Mouse (Mus musculus): ENCODE results near the gene Dctn5. TPM values are rescaled to one million over a fixed set of nuclear protein-coding genes. Genes with fewer than 3 reads are reported as not detected.
A peak's percentile ranks its signal among the peaks of the same experiment; 100 is the strongest.

The Dctn5 gene
- total and polyA plus RNA-seq, 3 experiments, result 25.3 to 40.5 (median 26.1) TPM

DNA sequence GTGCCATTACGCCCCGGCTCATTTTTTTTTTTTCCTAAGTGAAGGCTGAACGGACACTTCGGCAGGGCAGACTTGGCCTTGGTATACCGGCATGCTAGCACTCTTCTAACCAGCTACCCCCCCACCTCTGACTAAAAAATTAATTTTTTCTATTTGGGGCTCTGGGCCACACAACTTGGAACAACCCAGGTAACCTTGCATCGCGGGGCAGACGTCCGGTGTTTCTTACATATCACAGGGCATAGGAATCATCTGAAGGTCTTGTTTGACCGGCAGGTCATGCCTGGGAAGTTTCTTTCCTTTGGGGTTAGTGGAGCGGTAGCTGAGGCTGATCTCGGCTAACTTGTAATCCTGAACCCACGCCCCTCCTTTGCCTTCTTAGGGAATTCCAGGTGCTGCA is 25.6 kb downstream of the Dctn5 start:
- no peak for DNase-seq
- Histone ChIP-seq H3K4me3 (peak overlapping the region; percentile 64), H3K27ac (no peak overlapping the region; the same call in 1 of the 2 replicates), H3K79me2 (replicated peaks; ENCODE audit: control insufficient read depth, insufficient read depth, low read length) (no peaks in the 10 kb centered on the region), H3K4me1 (ENCODE audit: control insufficient read depth, insufficient read depth, low read length) (no peaks in the 10 kb centered on the region), H3K27me3 (ENCODE audit: control insufficient read depth, insufficient read depth, low read length) (no peaks in the 10 kb centered on the region), H3K9ac (ENCODE audit: low read depth, low read length) (peak overlapping the region; percentile 47), H3K36me3 (ENCODE audit: control insufficient read depth, insufficient read depth, low read length) (no peaks in the 10 kb centered on the region)
- intact Hi-C loops (cut with DNase I), result loop anchor here (2.0 kb wide), 1 partner anchor 24 kb away; no protein-coding TSS in a partner anchor
- TF ChIP-seq POLR2A (IDR thresholded peaks at IDR 0.05; ENCODE audit: insufficient read depth, low read depth, low read length), result no peak
- TF ChIP-seq EP300 (IDR thresholded peaks at IDR 0.05; ENCODE audit: insufficient read depth, low read depth, low read length), result no peak
- no peak for TF ChIP-seq CTCF (IDR thresholded peaks at IDR 0.05)
- 7% methylated on average over 13 of the region's 13 CpGs for WGBS

DNA sequence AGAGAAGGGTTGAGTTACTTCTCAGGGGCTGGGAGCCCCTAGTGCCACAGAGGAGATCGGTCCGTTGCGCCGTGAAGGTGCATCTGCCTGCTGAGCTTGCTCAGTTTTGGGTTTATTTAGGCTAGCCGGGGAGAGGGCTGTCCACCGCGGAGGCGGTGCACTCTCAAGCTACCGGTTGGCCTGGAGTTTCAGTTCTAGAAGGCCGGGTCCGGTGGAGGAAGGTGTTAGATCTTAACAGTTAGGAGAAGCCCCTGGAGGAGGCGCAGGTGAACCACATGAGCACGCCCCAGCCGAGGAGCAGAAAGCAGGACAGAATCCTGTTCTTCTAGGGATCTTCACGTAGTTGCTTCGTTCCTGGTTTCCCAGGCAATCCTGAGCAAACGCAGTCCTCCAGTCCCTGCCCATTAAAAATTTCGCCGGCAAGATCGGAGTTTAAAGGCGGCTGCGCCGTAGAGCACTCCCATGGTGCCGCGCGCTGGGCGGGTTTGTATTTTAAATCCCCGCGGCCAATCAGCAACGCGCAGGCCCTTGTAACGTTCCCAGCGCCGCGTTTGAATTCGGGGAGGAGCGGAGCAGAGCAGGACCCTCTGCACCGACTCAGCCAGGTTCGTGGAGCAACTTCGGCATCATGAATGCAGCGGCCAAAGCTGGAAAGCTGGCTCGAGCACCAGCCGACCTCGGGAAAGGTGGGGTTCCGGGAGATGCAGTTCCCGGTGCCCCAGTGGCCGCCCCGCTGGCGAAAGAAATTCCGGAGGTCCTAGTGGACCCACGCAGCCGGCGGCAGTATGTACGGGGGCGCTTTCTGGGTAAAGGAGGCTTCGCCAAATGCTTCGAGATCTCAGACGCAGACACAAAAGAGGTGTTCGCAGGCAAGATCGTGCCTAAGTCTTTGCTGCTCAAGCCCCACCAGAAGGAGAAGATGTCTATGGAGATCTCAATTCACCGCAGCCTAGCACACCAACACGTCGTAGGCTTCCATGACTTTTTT is 26.4 kb downstream of the Dctn5 start, which contains the start of gene Plk1:
TSS of gene Plk1 (plus strand) at position 525 of the 988 bp plus-strand sequence.
- whole genome bisulfite sequencing, result under 1% methylated on average over 63 of the region's 63 CpGs
- peak within 1 kb of the TSS; percentile 64 for H3K4me3 ChIP-seq
- H3K9ac ChIP-seq (ENCODE audit: low read depth, low read length), result peak within 1 kb of the TSS; percentile 47
- no peaks in the 10 kb centered on the region for H3K4me1 ChIP-seq (ENCODE audit: control insufficient read depth, insufficient read depth, low read length)
- no peaks in the 10 kb centered on the region for H3K79me2 ChIP-seq (replicated peaks; ENCODE audit: control insufficient read depth, insufficient read depth, low read length)
- peak within 1 kb of the TSS; percentile 43 for H3K27ac ChIP-seq
- no peaks in the 10 kb centered on the region for H3K36me3 ChIP-seq (ENCODE audit: control insufficient read depth, insufficient read depth, low read length)
- no peak for TF ChIP-seq POLR2A (IDR thresholded peaks at IDR 0.05; ENCODE audit: insufficient read depth, low read depth, low read length)
- TF ChIP-seq CTCF (IDR thresholded peaks at IDR 0.05), result 0 out of 2 replicates have a peak, but pooled peaks have one; percentile 17
- peak; percentile 82 to 83 for DNase-seq
- intact Hi-C loops (cut with DNase I), result loop anchor here (2.0 kb wide), 1 partner anchor 24 kb away; no protein-coding TSS in a partner anchor
- H3K27me3 ChIP-seq (ENCODE audit: control insufficient read depth, insufficient read depth, low read length), result no peaks in the 10 kb centered on the region

DNA sequence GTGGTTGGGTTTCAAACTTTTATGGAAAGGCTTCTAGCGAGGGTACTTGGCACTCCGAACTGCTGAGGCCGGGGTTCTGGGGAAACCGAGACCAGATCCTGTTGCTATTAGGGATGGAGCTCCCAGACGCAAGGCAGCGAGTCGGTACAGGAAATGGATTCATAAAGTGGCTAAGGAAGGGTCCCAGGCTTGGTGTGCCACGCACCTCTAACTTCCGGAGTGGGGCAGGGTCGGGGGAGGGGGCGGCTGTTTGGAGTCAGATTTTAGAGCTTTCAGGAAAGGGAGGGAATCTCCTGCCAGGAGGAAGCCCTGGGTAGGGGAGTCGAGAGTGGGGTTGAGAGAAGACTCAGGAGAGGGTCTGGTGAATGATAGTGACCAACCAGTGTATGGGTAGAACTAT is 27.2 kb downstream of the Dctn5 start:
- WGBS, result 2% methylated on average over 12 of the region's 12 CpGs
- TF ChIP-seq POLR2A (IDR thresholded peaks at IDR 0.05; ENCODE audit: insufficient read depth, low read depth, low read length), result no peak
- no peak for TF ChIP-seq EP300 (IDR thresholded peaks at IDR 0.05; ENCODE audit: insufficient read depth, low read depth, low read length)
- TF ChIP-seq CTCF (IDR thresholded peaks at IDR 0.05), result no peak
- Histone ChIP-seq H3K79me2 (replicated peaks; ENCODE audit: control insufficient read depth, insufficient read depth, low read length) (no peaks in the 10 kb centered on the region), H3K4me3 (peak overlapping the region; percentile 64; the same call in 1 of the 2 replicates), H3K4me1 (ENCODE audit: control insufficient read depth, insufficient read depth, low read length) (no peaks in the 10 kb centered on the region), H3K36me3 (ENCODE audit: control insufficient read depth, insufficient read depth, low read length) (no peaks in the 10 kb centered on the region), H3K27ac (no peak overlapping the region), H3K9ac (ENCODE audit: low read depth, low read length) (no peak overlapping the region), H3K27me3 (ENCODE audit: control insufficient read depth, insufficient read depth, low read length) (no peaks in the 10 kb centered on the region)
- DNase-seq, result no peak
- intact Hi-C loops (cut with DNase I), result no loop called here

DNA sequence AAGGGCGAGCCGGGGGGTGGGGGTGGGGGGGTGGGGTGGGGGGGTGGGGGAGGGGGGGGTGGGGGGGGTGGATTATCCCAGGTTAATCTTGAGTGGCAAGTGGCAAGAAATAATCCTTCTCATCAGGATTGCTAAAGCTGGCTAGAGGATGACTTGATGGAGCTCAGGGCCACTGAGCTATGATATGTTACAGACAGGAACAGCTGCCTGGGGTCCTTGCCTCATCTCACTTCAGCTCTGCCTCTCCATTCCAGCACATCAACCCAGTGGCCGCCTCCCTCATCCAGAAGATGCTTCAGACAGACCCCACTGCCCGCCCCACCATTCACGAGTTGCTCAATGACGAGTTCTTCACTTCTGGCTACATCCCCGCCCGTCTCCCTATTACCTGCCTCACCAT is 30.9 kb downstream of the Dctn5 start:
- H3K27ac ChIP-seq, result no peak overlapping the region
- intact Hi-C loops (cut with DNase I), result no loop called here
- H3K36me3 ChIP-seq (ENCODE audit: control insufficient read depth, insufficient read depth, low read length), result no peaks in the 10 kb centered on the region
- no peaks in the 10 kb centered on the region for H3K27me3 ChIP-seq (ENCODE audit: control insufficient read depth, insufficient read depth, low read length)
- WGBS, result 98% methylated on average over 8 of the region's 8 CpGs
- H3K9ac ChIP-seq (ENCODE audit: low read depth, low read length), result no peak overlapping the region
- TF ChIP-seq EP300 (IDR thresholded peaks at IDR 0.05; ENCODE audit: insufficient read depth, low read depth, low read length) (no peak), CTCF (IDR thresholded peaks at IDR 0.05) (no peak), POLR2A (IDR thresholded peaks at IDR 0.05; ENCODE audit: insufficient read depth, low read depth, low read length) (no peak)
- H3K4me1 ChIP-seq (ENCODE audit: control insufficient read depth, insufficient read depth, low read length), result no peaks in the 10 kb centered on the region
- no peak for DNase-seq
- H3K79me2 ChIP-seq (replicated peaks; ENCODE audit: control insufficient read depth, insufficient read depth, low read length), result no peaks in the 10 kb centered on the region
- no peak overlapping the region for H3K4me3 ChIP-seq

DNA sequence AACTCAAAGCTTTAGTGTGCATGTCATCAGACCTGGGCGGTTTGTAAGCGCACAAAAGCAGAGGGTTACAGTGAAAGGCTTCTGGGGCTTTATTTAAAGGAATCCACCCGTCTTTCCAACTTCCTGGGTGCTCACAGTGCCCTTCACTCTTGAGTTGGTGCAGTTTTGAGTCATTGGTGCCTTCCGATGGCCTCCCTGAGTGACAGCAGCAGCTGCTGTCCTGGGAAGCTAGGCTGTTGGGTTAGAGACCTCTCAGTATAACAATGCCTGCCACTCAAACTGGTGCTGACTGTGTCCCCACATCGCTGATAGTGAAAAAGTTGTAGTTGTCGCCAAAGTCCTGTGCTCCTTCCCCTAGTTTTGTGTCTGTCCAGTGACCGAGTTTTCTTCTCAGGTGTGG is 34.4 kb downstream of the Dctn5 start:
- Histone ChIP-seq H3K4me1 (ENCODE audit: control insufficient read depth, insufficient read depth, low read length) (no peaks in the 10 kb centered on the region), H3K9ac (ENCODE audit: low read depth, low read length) (no peak overlapping the region), H3K4me3 (no peak overlapping the region), H3K27ac (no peak overlapping the region), H3K79me2 (replicated peaks; ENCODE audit: control insufficient read depth, insufficient read depth, low read length) (no peaks in the 10 kb centered on the region), H3K36me3 (ENCODE audit: control insufficient read depth, insufficient read depth, low read length) (no peaks in the 10 kb centered on the region), H3K27me3 (ENCODE audit: control insufficient read depth, insufficient read depth, low read length) (no peaks in the 10 kb centered on the region)
- intact Hi-C loops (cut with DNase I), result no loop called here
- WGBS, result 92% methylated on average over 7 of the region's 7 CpGs
- DNase-seq, result no peak
- TF ChIP-seq CTCF (IDR thresholded peaks at IDR 0.05) (no peak), EP300 (IDR thresholded peaks at IDR 0.05; ENCODE audit: insufficient read depth, low read depth, low read length) (no peak), POLR2A (IDR thresholded peaks at IDR 0.05; ENCODE audit: insufficient read depth, low read depth, low read length) (no peak)

DNA sequence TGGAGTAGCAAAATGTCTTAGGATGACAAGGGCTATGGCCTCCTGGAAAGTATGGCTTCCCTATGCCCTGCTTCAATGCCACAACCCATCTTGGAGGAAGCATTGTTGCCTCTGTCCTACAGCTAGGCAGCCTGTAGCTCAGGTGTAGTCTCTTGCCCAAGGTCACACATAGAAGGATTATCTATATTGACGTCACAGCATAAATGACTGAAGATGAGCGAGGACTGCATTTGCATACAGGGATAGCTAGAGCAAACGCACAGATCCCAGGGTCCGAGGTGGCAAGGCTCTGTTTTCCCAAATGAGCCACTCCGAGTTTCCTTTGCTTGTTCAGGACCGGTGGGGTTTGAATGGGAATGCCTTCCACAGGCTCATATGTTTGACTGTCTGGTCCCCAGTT is 37.9 kb downstream of the Dctn5 start:
- no peaks in the 10 kb centered on the region for H3K36me3 ChIP-seq (ENCODE audit: control insufficient read depth, insufficient read depth, low read length)
- no peaks in the 10 kb centered on the region for H3K4me1 ChIP-seq (ENCODE audit: control insufficient read depth, insufficient read depth, low read length)
- no peaks in the 10 kb centered on the region for H3K79me2 ChIP-seq (replicated peaks; ENCODE audit: control insufficient read depth, insufficient read depth, low read length)
- no peak for DNase-seq
- WGBS, result 88% methylated on average over 6 of the region's 6 CpGs
- H3K4me3 ChIP-seq, result no peak overlapping the region
- H3K27me3 ChIP-seq (ENCODE audit: control insufficient read depth, insufficient read depth, low read length), result no peaks in the 10 kb centered on the region
- TF ChIP-seq EP300 (IDR thresholded peaks at IDR 0.05; ENCODE audit: insufficient read depth, low read depth, low read length) (no peak), POLR2A (IDR thresholded peaks at IDR 0.05; ENCODE audit: insufficient read depth, low read depth, low read length) (no peak), CTCF (IDR thresholded peaks at IDR 0.05) (no peak)
- no peak overlapping the region for H3K9ac ChIP-seq (ENCODE audit: low read depth, low read length)
- no peak overlapping the region for H3K27ac ChIP-seq
- intact Hi-C loops (cut with DNase I), result no loop called here

All from heart, adult 2 months (tissue).